Mouse (Mus musculus): ENCODE data around the gene Ccdc153.

The Ccdc153 gene

DNA sequence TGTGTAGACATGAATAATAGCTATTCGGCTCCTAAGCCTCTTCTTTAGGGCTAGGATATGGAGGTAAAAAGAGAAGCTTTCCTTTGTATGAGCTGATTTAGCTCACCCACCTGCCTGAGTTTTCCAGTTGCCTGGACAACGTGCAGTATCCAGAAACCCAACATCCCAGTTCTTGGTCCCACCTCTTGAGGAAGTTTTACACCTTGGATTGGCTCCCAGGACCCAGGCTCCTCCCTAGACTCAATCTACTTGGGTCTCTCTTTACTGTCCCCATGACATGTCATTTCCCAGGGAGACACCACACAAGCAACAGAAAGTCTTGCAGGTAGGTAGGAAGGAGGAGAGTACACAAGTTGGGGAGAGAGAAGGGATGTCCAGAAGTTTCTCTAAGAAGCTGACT is at the start of gene Ccdc153:
Ccdc153 (plus strand) TSS at position 278 of the 400 bp plus-strand sequence.
- DNase-seq (ENCODE audit: low read depth, low spot score): no peak

DNA sequence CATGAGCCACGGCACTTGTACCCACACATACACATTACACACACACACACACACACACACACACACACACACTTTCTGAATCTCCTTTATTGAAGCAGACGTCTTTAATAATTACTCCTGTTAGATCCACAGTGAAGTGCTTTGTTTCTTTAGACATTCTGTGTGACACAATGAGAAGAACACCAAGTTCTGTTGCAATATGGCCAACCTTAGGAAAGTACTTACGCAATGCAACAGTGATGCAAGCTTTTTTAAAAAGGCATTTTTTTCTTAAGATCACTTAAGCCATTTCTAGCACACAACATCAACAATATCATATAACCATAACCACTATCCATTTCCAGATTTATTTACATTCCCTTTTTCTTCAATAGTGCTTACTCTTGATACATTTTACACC is 49.3 kb upstream of the Ccdc153 start:
- no peak for DNase-seq (ENCODE audit: low read depth, low spot score)

DNA sequence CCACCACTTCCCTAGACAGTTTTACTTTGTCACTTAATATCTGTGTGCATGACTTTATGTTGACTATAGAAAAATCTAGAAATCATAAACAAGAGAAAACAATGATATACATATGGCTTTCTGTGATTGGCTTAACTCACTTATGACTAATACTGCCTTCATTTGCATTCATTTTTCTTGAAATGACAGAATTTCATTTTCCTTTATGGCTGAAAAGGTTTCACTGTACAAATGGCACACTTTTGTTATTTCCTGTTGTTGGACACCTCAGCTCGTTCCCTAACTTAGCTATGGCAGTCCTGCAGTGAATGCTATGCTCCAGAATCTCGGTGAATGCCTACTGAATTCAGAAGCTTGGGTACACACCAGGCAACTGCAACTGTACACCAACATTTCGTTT is 48.2 kb upstream of the Ccdc153 start:
- DNase-seq (ENCODE audit: low read depth, low spot score): no peak

DNA sequence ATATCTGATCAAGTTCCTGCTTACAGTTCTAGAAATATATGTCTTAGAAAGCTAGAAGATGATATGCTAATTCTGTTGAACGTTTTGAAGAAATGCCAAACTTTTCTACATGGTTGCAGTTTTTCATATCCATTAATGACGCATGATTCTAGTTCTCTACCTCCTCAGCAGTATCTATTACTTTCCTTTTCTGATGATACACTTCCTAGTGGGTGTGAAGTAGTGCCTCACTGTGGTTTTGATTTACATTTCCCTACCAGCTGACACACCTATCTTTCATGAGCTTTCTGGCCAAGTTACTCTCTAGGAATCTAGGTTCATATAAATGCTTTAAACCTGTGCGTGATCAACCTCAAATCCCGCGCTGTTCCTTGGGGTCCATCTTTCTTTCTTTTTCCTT is 47.7 kb upstream of the Ccdc153 start:
- no peak for DNase-seq (ENCODE audit: low read depth, low spot score)

DNA sequence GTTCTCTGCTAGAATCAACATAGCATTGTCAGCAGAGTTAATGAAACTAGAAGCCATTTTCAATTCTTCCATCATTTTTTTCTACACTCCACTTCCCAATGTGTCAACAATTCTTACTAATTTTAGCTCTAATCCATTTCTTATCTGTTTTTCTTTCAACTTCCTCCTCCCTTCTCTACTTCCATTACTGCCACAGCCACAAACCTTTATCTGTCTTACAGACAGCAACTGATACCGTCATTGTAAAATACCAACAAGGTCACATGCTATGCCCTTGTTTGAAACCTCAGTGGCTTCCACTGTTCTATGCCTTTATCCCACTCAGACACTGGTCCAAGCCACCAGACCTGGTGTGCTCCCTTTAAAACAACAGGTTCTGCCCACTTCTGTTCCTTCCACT is 46.5 kb upstream of the Ccdc153 start:
- no peak for DNase-seq (ENCODE audit: low read depth, low spot score)

DNA sequence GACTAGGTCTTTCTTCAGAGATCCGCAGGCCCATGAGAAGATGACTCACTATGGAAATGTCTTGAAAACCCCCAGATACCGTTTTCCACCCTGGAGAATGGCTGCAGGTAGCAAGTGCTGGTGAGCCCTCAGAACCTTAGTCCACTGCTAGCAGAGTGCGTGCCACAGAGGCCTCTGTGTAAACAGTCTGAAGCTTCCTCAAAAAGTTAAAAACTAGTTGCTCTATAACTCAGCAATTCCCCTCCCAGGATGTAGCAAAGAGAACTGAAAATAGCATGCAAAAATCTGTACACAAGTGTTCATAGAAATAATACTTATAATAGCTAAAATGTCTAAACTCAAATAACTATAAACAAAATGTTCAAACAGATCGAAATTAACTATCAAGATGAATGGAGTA is 44.1 kb upstream of the Ccdc153 start:
- no peak for DNase-seq (ENCODE audit: low read depth, low spot score)

DNA sequence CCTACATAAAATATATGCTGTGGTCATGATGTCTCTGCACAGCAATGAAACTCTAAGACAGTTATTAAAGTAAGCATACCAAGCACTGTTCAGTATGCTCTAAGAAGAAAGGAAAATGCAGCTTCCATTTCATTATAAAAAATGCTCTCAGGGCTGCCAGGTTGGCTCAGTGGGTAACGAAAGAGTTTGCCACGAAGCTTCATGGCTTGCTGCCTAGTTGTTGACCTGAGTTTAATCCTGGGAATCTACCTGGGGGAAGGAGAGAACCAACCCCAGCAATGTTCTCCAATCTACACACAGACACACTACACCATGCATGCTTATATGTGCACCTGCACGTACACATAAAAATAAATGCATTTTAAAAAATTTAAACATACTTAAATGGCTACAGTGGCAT is 41.3 kb upstream of the Ccdc153 start:
- DNase-seq (ENCODE audit: low read depth, low spot score): no peak

DNA sequence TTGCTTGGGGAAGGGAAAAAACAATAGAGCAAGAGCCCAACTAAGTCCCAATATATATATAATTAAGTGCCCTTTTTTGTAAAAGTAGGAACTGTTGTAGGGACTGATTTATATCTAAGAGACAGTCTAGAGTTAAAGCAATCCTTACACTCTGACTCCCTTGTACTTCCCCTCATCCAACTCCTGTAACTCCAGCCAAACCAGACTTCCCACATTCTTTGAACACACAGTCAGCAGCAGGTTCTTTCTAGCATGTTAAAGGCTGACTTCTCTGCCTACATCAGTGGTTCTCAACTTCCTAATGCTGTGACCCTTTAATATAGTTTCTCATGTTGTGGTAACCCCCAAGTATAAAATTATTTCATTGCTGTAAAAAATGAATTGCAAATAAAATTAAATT is 40.9 kb upstream of the Ccdc153 start:
- no peak for DNase-seq (ENCODE audit: low read depth, low spot score)

DNA sequence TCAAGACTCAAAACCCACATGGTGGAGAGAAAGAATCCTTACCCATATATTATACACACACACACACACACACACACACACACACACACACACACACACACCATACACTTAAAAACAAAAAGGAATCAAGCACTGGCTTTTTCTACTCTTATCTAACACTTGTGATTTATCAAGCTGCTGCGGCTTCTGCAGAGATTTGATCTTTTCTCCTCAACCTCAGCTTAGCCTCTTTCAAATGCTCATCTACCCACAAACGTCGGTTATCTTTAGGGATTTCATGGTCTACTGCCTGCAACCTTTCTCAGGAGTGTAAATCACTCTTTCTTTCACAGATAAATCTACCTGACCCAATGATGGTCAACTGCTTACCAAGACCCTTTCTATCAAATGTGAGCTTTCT is 40.0 kb upstream of the Ccdc153 start:
- DNase-seq (ENCODE audit: low read depth, low spot score): no peak

DNA sequence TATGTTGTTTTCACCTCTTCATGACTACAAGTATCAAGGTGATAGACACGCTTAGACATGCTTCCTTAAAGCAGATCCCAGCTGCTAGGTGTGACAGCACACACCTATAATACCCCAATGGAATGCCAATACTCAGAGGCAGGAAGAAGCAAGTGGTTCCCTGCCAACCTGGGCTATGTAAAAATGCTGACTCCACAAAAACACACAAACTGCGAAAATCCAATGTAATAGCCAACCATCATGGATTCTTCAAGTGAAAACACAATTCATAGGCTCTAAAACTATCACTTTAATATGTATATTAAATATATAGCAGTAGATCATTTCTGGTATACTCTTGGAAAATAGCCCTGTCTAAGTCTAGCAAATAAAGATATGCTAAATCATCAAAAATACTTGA is 32.6 kb upstream of the Ccdc153 start:
- no peak for DNase-seq (ENCODE audit: low read depth, low spot score)

DNA sequence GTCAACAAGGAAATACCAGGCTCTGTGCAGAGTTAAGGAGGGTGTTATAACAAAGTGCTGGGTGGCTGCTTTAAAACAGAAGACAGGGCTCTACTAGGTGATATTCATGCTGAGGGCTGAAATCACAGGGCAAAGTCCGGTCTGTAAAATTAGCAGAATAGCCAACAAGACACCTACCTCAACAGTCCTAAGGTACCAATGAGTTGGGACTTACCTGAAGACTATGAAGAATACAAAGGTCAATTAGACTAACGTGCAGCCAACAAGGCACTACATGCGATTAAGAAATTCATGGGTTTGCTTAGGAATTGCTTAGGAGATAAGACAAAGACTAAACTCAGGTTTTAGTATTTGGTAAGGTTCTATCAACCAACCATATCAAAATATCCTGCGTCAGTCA is 31.1 kb upstream of the Ccdc153 start:
- DNase-seq (ENCODE audit: low read depth, low spot score): no peak

DNA sequence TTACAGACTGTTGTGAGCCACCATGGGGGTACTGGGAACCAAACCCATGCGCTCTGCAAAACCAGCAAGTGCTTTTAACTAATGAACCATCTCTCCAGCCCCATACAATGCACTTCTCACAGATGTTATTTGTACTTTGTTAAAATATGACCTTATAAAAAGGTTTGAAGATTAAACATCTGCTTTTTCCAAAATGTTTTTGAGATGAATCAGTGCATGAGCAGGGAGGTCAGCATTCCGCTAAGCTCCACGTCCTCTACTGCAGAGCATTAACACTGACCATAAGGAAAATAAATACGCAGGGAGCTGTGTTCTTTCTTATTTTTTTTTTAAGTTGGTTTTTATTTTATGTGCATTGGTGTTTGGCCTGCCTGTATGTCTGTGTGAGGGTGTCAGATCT is 28.1 kb upstream of the Ccdc153 start:
- no peak for DNase-seq (ENCODE audit: low read depth, low spot score)

DNA sequence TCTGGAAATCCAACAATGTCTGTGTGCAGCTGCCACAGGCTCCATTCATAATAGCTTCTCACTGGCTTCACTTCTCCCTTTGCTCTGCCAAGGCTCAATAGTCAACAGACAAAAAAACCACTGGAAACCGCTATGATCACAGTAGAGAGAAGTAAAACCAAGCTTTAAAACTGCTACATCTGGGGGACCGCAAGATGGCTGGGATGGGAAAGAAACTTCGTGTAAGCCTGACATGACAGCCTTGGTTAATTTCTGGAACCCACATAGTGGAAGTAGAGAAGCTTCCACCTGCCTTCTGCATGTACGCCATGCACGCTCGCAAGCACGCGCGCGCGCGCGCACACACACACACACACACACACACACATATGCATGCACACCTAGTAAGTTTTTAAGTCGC is 26.9 kb upstream of the Ccdc153 start:
- no peak for DNase-seq (ENCODE audit: low read depth, low spot score)

DNA sequence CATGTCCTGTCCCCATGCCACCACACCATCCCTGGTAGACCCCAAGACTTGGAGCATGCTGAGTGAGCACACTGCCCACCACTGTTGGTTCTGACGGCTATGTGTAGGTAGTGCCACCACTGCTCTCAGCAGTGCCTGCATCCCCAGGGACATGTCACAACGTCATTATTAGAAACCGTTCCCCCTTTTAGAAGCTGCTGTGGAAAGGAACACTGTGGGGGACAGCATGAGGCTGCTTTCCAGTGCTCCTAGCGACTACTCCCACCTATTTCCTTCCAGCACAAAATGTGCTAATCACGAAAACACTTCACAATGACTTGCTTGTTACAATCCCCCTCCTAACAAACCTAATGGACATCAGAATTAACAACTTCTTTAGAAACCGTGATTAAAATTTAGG is 14.5 kb upstream of the Ccdc153 start:
- DNase-seq (ENCODE audit: low read depth, low spot score): no peak

DNA sequence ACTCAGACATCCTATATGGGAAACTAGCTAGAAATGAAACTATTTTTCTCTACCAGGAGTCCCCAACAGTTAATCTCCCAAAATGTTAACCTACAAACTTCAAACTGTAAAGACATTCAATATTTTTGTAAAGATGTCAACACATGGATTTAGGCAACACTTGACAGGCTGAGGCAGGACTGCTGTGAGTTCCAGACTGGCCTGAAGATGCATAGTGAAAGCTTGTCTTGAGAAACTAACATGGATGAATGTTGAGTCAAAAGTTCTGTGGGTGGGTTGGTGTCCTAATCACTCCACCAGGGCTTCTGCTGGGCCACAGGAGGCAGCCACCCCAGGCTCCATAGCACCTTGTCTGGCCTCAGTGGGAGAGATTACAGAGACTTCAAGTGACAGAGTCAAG is 8.9 kb upstream of the Ccdc153 start:
- DNase-seq (ENCODE audit: low read depth, low spot score): no peak

DNA sequence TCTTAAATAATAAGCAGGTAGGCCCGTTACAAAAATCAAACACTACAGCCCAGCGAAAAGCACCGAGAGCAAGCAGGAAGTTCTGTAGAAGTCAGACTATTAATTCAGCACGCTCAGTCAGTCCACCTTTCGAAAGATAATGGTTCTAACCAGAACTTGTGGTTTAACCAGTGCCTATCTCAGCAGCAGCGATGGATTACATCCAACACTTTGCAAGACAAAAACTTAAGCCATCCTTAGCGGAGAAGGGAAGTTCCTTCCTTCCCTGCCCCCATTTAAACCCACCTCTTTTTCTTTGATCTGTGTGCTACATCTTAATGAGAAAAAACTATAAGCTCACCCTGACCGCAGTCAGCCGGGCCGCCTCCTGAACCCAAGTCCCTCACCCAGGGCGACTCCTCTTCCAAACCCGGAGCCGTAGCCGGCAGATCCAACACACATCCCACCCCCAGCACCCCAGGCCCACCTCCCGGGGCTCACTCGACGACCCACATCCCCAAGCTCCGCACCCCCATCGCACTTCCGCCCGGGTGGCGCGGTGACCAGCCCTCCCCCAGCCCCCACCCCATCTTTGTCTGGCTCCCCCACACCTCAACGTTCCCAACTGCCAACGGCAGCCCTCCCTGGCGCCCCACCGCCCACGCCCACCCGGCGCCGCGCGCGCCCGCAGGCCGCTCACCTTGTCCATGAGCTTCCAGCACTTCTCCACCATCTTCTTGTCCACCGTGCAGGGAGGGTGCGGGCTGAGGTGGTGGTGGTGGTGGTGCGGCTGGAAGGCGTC is 7.3 kb upstream of the Ccdc153 start:
- DNase-seq (ENCODE audit: low read depth, low spot score): no peak

DNA sequence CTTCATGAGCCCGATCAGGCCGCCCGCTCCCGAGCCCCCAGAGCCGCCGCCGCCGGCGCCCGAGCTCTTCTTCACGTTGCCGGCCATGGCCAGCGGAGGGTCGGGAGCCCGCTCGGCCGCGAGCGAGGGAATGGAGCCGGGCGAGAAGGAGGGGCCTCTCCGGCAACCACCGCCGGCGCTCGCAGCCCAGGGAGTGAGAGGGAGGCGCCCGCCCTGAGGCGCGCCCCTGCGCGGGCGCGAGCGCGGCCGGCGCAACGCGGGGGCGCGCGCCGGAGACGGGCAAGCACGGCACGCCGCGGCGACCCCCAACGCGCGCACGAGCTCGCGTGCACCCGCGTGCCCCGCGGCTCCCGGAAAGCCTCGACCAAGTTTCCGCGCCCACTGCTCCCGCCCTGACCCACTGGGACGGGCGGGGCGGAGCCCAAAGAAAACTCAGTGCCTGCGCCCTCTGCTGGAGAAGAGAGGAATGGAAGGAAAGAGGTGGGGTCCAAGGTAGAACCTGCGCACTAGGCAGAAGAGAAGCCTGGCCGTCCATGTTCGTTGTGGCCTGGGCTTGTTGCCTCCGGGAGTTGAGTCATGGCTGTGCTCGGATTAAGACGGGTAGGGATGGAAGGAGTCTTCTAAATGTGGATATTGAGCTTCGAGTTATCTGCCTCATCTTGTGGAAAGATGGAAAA is 6.5 kb upstream of the Ccdc153 start, which contains the start of gene Cbl:
Cbl (minus strand) TSS at position 248 of the 677 bp plus-strand sequence.
- DNase-seq (ENCODE audit: low read depth, low spot score): peak; percentile 100

DNA sequence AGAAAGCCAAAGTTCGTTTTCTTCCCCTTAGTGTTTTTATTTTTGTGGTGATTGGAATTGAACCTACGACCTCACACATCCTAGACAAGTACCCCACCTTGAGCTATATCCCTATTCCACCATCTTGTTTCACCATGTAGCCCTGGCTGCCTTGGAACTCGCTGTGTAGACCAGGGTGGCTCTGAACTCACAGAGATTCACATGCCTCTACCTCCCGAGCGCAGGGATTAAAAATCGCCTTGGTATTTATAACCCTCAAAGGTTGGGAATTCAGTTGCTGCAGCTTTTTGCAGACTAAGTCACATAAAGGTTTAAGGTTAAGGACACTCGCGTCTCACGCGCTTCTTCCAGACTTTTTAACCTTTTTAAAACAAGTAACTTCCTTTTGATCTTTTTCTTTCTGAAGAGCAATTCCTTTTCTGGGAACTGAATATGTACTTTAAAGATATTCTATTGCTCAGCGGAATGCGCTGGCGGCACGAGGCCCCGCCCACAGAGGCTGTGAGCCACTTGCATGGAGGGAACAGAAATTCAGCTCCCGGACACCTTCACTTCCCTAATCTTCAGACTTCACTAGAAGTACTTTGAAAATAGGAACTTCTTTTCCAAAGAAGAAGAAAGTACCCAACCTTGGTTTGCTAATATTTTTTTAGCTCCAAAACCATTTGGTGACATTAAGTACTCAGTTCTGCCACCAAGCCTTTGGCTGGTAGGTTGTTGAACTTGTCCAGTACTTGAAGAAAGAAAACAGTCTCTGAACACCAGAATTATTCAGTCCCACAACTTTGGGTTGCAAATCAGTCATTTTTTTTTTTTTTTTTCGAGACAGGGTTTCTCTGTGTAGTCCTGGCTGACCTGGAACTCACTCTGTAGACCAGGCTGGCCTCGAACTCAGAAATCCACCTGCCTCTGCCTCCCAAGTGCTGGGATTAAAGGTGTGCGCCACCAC is 5.7 kb upstream of the Ccdc153 start:
- no peak for DNase-seq (ENCODE audit: low read depth, low spot score)

DNA sequence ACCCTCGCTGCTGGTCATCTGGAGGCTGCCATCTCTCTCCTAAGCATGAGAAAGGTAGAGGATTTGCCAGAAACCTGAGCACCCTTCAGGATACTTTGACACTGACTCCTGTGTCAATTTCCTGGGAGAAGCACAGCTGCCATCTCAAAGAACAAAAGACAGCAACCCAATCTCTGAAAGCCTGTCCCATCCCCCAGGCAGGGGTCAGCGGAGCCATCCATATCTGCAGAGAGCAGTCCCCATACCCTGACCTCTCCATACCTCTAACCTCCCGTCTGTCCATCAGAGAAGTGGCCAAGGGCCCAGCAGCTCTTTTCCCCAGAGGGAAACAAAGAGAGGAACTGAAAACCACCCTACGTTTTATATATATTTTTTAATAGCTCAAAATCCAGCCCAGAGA is 3.9 kb upstream of the Ccdc153 start:
- no peak for DNase-seq (ENCODE audit: low read depth, low spot score)

DNA sequence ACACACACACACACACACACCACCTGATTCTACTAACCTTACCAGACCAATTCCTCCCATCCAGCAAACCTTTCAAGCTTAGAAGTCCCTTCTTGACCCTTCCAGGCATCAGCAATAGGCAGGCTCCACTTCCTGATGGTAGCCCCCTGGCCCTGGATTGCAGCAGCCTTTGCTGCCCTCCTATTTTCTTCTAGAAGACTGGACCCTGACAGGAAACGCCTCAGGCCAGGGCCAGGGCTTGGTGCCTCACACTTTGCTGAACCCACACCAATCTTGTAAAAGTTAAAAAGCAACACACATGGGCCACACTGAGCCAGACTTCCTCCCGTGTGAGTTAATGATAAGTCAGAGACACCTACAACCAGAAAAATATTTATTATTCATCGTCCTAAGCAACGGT is 3.3 kb upstream of the Ccdc153 start:
- no peak for DNase-seq (ENCODE audit: low read depth, low spot score)

DNA sequence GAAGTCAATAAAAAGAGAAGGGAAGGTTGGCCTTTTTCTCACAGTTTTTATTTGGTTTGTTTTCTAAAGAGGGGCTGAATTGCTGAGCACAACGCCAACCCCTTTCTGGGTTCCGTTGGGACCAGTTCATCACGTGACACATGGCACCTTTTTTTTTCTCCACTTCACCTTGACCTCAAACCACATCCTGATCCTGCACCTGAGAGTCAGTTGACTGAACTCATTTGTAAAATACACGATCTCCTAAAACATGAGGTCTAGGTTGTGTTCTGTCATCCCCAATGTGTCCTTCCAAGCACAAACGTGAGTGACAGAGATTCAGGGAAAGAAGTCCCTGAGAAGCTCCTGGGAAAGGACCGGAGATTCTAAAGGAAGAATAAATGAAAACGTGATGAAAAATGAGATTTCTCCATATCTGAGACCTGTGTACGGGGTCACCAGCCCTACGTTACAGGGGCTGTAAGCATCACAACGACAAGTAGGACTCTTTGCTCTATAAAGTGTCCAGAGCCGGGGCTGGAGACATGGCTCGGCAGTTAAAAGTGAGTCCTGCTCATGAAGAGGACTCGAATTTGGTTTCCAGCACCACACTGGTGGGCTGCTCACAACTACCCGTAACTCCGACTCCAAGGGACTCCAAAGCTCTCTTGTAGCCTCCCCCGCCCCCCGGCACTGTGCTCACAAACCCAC is 1.8 kb upstream of the Ccdc153 start:
- no peak for DNase-seq (ENCODE audit: low read depth, low spot score)

DNA sequence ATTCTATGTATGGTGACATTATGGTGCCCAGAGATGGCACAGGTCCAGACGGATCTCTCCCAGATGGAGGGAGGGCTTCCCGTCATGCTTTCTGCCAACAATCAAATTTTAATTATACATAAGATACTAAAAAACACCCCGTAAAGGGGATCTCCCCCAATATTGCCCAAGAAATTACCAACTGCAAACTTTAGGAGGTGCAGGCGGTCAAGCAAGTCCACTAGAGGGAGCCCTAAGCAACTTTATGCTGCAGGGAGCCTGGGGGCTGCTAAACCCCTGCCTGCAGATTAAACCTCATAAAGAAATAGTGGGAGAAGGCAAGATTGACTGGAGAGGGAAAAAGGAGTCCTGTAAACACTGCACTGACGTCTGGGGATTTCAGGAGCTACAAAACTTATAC is 1.0 kb upstream of the Ccdc153 start:
- DNase-seq (ENCODE audit: low read depth, low spot score): peak; percentile 45

All from retina, postnatal 7 days (tissue).